Mouse (Mus musculus) hindbrain, embryonic 11.5 days (tissue): Measurements from ENCODE around the gene Xpnpep2. TPM values are rescaled to one million over a fixed set of nuclear protein-coding genes. Genes with fewer than 3 reads are reported as not detected.
A peak's percentile ranks its signal among the peaks of the same experiment; 100 is the strongest.

Experiments used
- ATAC-seq: fragments of 200-750 bp; cut with Nextera tagmentation; 2 replicates; pipeline ENCODE4 v1.8.0; 2017; ENCODE audit warnings: mild to moderate bottlenecking, moderate TSS enrichment, moderate library complexity; ENCODE audit not compliant: low FRiP score
- DNase-seq: peaks from one replicate; pipeline ENCODE4 v3.0.0-alpha.2; 2015; ENCODE audit warnings: low spot score
- H3K27ac ChIP-seq: fragments of 300-500 bp; sonication (generic); 2 replicates; pipeline ENCODE4 v1.5.1; 2014; ENCODE audit warnings: mild to moderate bottlenecking, low read depth, low read length
- H3K27me3 ChIP-seq: fragments of 300-500 bp; sonication (generic); 2 replicates; pipeline ENCODE4 v1.6.1; 2014; ENCODE audit warnings: mild to moderate bottlenecking, low read length, moderate library complexity, mixed read lengths; ENCODE audit not compliant: control insufficient read depth, insufficient read depth
- H3K36me3 ChIP-seq: fragments of 300-500 bp; sonication (generic); 2 replicates; pipeline ENCODE4 v1.6.1; 2014; ENCODE audit warnings: mild to moderate bottlenecking, low read length, moderate library complexity, mixed read lengths; ENCODE audit not compliant: control insufficient read depth, insufficient read depth
- H3K4me1 ChIP-seq: fragments of 300-500 bp; sonication (generic); replicated peaks from 2 replicates; pipeline ENCODE4 v1.6.1; 2014; ENCODE audit warnings: low read length, mixed read lengths; ENCODE audit not compliant: control insufficient read depth, insufficient read depth
- H3K4me2 ChIP-seq: fragments of 300-500 bp; sonication (generic); replicated peaks from 2 replicates; pipeline ENCODE4 v1.6.1; 2014; ENCODE audit warnings: mild to moderate bottlenecking, low read depth, low read length
- H3K4me3 ChIP-seq: fragments of 300-500 bp; sonication (generic); 2 replicates; pipeline ENCODE4 v1.5.1; 2014; ENCODE audit warnings: low read depth, low read length
- H3K9ac ChIP-seq: fragments of 300-500 bp; sonication (generic); 2 replicates; pipeline ENCODE4 v1.6.1; 2014; ENCODE audit warnings: low read depth, low read length
- H3K9me3 ChIP-seq: fragments of 300-500 bp; sonication (generic); 2 replicates; pipeline ENCODE4 v1.6.1; 2016; ENCODE audit warnings: low read length; ENCODE audit not compliant: control insufficient read depth
- WGBS: fragments of 180-500 bp; shearing (Covaris S2); extraction: QIAGEN DNeasy Blood & Tissue Kit; methylation state at CpG from one replicate; pipeline ENCODE4 v1.1.7; 2014; 5-methylcytosine and 5-hydroxymethylcytosine counted together
- polyA plus RNA-seq: library from polyadenylated mRNA; unstranded; fragments of >200 nt; fragmentation: Nextera tagmentation; extraction: Ambion mirVana; gene quantifications from 2 replicates; pipeline ENCODE4 v1.2.1, GENCODE M21; 2014

Xpnpep2 gene
- polyA plus RNA-seq, 1 experiment from 2014 or later = 2.2 TPM

DNA sequence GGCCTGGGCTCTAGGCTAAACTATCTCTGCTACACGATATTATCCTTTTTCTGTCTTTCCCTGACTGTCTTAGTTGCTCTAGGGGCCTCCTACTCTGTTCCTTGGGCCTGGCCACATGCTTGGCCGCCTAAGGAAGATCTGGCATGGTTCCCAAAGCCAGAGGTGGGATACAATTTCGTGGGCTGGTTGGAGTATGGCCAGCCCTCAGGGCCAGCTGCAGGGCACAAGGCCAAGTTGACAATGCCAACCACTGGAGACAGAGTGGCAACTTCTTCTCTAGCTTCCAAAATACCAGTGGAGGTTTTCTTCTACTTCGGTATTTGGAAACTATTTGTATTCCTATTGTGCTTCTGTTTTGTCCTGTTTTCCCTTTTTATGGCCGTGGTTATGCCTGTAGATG lies 26.2 kb upstream of the Xpnpep2 start:
- 86% methylated on average over 5 of the region's 5 CpGs for WGBS

DNA sequence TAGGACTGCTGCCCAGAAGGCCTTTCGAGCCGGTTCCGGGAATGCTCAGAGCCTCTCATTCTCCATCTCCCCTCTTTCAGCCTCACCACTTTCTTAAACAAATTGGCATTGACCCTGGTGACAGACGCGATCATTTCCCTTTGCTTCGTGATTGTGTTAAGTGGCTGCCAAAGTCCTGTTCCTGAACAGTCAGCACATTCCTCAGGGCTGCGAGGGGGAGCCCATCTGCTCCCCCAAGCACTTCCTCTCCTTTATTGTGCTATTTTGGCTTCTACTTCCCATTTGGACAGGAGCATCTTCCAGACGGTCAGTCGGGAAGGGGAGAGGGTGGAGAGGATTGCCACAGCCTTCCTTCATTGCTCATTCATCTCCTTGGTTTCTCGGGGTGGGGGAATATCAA lies 16.4 kb upstream of the Xpnpep2 start:
- H3K4me1 ChIP-seq = no peaks in the 10 kb centered on the region
- H3K27me3 ChIP-seq = no peaks in the 10 kb centered on the region
- no peak for DNase-seq
- H3K9me3 ChIP-seq = no peaks in the 10 kb centered on the region
- no peak for ATAC-seq
- whole genome bisulfite sequencing = 57% methylated on average over 10 of the region's 10 CpGs
- no peak overlapping the region for H3K27ac ChIP-seq
- no peak overlapping the region for H3K4me2 ChIP-seq
- H3K36me3 ChIP-seq = no peaks in the 10 kb centered on the region
- H3K4me3 ChIP-seq = no peak overlapping the region
- H3K9ac ChIP-seq = no peak overlapping the region

More for the DNA sequence above, 26.2 kb upstream of the Xpnpep2 start:
- no peaks in the 10 kb centered on the region for H3K36me3 ChIP-seq
- H3K27me3 ChIP-seq = no peaks in the 10 kb centered on the region
- H3K4me1 ChIP-seq = no peaks in the 10 kb centered on the region
- no peak overlapping the region for H3K9ac ChIP-seq
- no peaks in the 10 kb centered on the region for H3K9me3 ChIP-seq
- ATAC-seq (no peak), DNase-seq (no peak)
- H3K27ac ChIP-seq = no peak overlapping the region
- H3K4me2 ChIP-seq = no peak overlapping the region
- no peak overlapping the region for H3K4me3 ChIP-seq

- Histone ChIP-seq H3K27ac (no peak overlapping the region), H3K36me3 (no peaks in the 10 kb centered on the region), H3K9me3 (no peaks in the 10 kb centered on the region), H3K4me3 (no peak overlapping the region), H3K4me2 (no peak overlapping the region), H3K9ac (no peak overlapping the region), H3K4me1 (no peaks in the 10 kb centered on the region), H3K27me3 (no peaks in the 10 kb centered on the region)
- no peak for DNase-seq
- no peak for ATAC-seq
- 49% methylated on average over 3 of the region's 3 CpGs for WGBS
These were observed 15.0 kb upstream of the Xpnpep2 start for GRCm38 (mm10) chrX:48093555-48093954.

DNA sequence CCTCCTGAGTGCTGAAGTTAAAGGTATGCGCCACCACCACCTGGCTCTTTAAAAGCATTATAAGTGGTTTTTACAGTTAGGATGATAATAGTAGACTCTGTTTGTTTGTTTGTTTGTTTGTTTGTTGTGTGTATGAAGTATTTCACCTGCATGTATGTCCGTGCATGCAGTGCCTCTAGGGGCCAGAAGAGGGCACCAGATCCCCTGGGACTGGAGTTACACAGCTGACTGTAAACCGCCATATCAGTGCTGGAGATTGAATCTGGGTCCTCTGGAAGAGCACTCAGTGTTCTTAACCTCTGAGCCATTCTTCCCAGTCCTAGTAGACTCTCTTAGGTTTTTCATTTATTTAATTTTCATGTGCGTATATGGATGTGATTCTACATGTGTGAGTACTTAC lies 13.9 kb upstream of the Xpnpep2 start:
- Histone ChIP-seq H3K9me3 (no peaks in the 10 kb centered on the region), H3K36me3 (no peaks in the 10 kb centered on the region), H3K27me3 (no peaks in the 10 kb centered on the region), H3K4me2 (no peak overlapping the region), H3K27ac (no peak overlapping the region), H3K9ac (no peak overlapping the region), H3K4me3 (no peak overlapping the region), H3K4me1 (no peaks in the 10 kb centered on the region)
- 71% methylated on average over 4 of the region's 4 CpGs for WGBS
- peak; percentile 25 for DNase-seq
- ATAC-seq = no peak

- Histone ChIP-seq H3K9me3 (no peaks in the 10 kb centered on the region), H3K27me3 (no peaks in the 10 kb centered on the region), H3K4me3 (no peak overlapping the region), H3K9ac (no peak overlapping the region), H3K4me2 (no peak overlapping the region), H3K36me3 (no peaks in the 10 kb centered on the region), H3K4me1 (no peaks in the 10 kb centered on the region), H3K27ac (no peak overlapping the region)
- ATAC-seq (no peak), DNase-seq (no peak)
- WGBS = 68% methylated on average over 8 of the region's 8 CpGs
These were observed 11.9 kb upstream of the Xpnpep2 start for GRCm38 (mm10) chrX:48096580-48096979.

DNA sequence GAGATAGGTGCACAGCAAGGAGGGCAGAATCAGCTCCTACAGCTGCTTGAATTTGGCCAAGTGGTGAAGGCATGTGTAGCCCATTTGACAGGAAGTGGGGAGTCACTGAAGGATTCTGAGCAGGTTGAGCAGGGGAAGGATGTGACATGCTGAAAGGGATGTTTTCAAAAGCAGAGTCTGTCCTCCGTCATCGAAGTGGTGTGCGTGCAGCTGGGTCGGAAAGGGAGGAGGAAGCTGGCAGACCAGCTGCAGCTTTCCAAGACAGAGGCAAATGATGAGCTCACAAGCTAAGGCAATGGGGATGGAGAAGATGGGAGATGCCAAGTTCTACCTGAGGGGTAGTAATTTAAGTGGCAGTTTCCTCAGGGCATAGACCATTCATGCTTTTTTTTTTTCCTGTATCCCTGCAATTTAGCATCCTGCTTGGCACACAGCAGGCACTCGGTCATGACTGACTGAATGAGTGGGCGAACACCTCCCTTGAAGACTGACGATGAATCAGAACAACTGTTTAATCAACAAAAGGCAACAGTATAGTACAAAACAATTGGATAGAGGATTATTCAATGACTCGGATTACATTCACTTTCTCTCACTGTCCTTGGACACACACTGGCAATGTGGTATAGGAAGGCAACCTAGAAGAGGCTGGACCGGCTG lies 9.9 kb upstream of the Xpnpep2 start:
- Histone ChIP-seq H3K9ac (no peak overlapping the region), H3K27ac (no peak overlapping the region), H3K4me3 (no peak overlapping the region), H3K27me3 (no peaks in the 10 kb centered on the region), H3K4me2 (no peak overlapping the region), H3K4me1 (no peaks in the 10 kb centered on the region), H3K36me3 (no peaks in the 10 kb centered on the region), H3K9me3 (no peaks in the 10 kb centered on the region)
- ATAC-seq (no peak), DNase-seq (no peak)
- 83% methylated on average over 9 of the region's 9 CpGs for WGBS

- H3K27me3 ChIP-seq = no peaks in the 10 kb centered on the region
- H3K9me3 ChIP-seq = no peaks in the 10 kb centered on the region
- peak; percentile 10 for DNase-seq
- H3K36me3 ChIP-seq = no peaks in the 10 kb centered on the region
- H3K4me2 ChIP-seq = no peak overlapping the region
- H3K4me1 ChIP-seq = no peaks in the 10 kb centered on the region
- no peak overlapping the region for H3K9ac ChIP-seq
- 38% methylated on average over 1 of the region's 1 CpGs for WGBS
- no peak for ATAC-seq
- H3K27ac ChIP-seq = no peak overlapping the region
- H3K4me3 ChIP-seq = no peak overlapping the region
These were observed 8.7 kb upstream of the Xpnpep2 start for GRCm38 (mm10) chrX:48099871-48100270.

GRCm38 (mm10) chrX:48103256-48103655 lies 5.3 kb upstream of the Xpnpep2 start:
- Histone ChIP-seq H3K9me3 (no peaks in the 10 kb centered on the region), H3K27me3 (no peaks in the 10 kb centered on the region), H3K9ac (no peak overlapping the region), H3K27ac (no peak overlapping the region), H3K4me1 (no peaks in the 10 kb centered on the region), H3K36me3 (no peaks in the 10 kb centered on the region), H3K4me2 (no peak overlapping the region), H3K4me3 (no peak overlapping the region)
- DNase-seq (no peak), ATAC-seq (no peak)
- 87% methylated on average over 3 of the region's 3 CpGs for WGBS

DNA sequence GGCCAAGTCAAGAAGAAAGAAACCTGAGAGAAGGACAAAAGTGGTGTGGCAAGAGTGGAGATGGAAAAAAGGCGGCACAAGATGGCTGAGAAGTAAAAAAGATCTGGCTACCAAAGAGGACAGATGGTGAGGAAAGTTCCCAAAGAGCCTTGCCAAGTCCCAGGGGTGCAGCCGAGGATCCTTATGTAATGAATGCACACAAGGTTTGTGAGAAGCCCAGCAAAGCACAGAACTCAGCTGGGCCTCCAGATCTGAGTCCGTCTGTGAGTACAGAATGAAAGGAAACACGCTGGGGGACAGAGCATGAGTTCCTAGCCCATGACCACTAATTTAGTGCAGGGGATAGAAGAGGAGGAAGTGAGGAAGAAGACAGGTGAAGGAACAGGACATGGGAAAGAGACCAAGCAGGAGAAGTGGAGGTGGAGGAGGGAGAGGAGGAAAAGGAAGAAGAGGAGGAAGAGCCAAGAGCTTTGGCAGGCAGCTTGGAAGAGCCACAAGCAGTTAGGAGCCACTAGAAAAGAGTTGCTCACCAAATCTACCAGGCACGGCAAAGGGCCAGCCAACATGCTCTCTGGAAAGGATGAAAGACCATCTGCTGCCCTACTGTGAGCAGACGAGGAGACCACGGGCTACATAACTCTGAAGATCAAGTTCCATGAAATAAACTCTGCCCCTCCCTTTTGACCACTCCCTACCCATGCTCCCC lies 3.6 kb upstream of the Xpnpep2 start:
- Histone ChIP-seq H3K27ac (no peak overlapping the region), H3K36me3 (no peaks in the 10 kb centered on the region), H3K27me3 (no peaks in the 10 kb centered on the region), H3K9me3 (no peaks in the 10 kb centered on the region), H3K4me2 (no peak overlapping the region), H3K4me1 (no peaks in the 10 kb centered on the region), H3K9ac (no peak overlapping the region), H3K4me3 (no peak overlapping the region)
- ATAC-seq = no peak
- no peak for DNase-seq
- WGBS = 79% methylated on average over 7 of the region's 7 CpGs
